Mouse (Mus musculus) hindbrain, embryonic 12.5 days (tissue): ENCODE results near the gene Adgra3. TPM values are rescaled to one million over a fixed set of nuclear protein-coding genes. Genes with fewer than 3 reads are reported as not detected.
A peak's percentile ranks its signal among the peaks of the same experiment; 100 is the strongest.

Experiments used
- ATAC-seq: fragments of 200-750 bp; cut with Nextera tagmentation; 2 replicates; pipeline ENCODE4 v1.8.0; 2017; ENCODE audit warnings: moderate TSS enrichment; ENCODE audit not compliant: low FRiP score
- H3K27ac ChIP-seq: fragments of 300-500 bp; sonication (generic); 2 replicates; pipeline ENCODE4 v1.5.1; 2016; ENCODE audit warnings: mild to moderate bottlenecking
- H3K27me3 ChIP-seq: fragments of 300-500 bp; sonication (generic); 2 replicates; pipeline ENCODE4 v1.6.1; 2016; ENCODE audit warnings: mild to moderate bottlenecking
- H3K36me3 ChIP-seq: fragments of 300-500 bp; sonication (generic); 2 replicates; pipeline ENCODE4 v1.6.1; 2016; ENCODE audit warnings: mild to moderate bottlenecking
- H3K4me1 ChIP-seq: fragments of 300-500 bp; sonication (generic); 2 replicates; pipeline ENCODE4 v1.6.1; 2016
- H3K4me2 ChIP-seq: fragments of 300-500 bp; sonication (generic); replicated peaks from 2 replicates; pipeline ENCODE4 v1.6.1; 2016; ENCODE audit warnings: mild to moderate bottlenecking
- H3K4me3 ChIP-seq: fragments of 300-500 bp; sonication (generic); 2 replicates; pipeline ENCODE4 v1.5.1; 2016; ENCODE audit warnings: mild to moderate bottlenecking
- H3K9ac ChIP-seq: fragments of 300-500 bp; sonication (generic); 2 replicates; pipeline ENCODE4 v1.6.1; 2016; ENCODE audit warnings: mild to moderate bottlenecking, moderate library complexity
- H3K9me3 ChIP-seq: fragments of 300-500 bp; sonication (generic); replicated peaks from 2 replicates; pipeline ENCODE4 v1.6.1; 2016; ENCODE audit warnings: mild to moderate bottlenecking
- WGBS: fragments of 180-500 bp; shearing (Covaris S2); methylation state at CpG from one replicate; pipeline ENCODE4 v1.1.7; 2016; 5-methylcytosine and 5-hydroxymethylcytosine counted together
- polyA plus RNA-seq: library from polyadenylated mRNA; unstranded; fragments of >200 nt; fragmentation: Nextera tagmentation; extraction: Ambion mirVana; gene quantifications from 2 replicates; pipeline ENCODE4 v1.2.1, GENCODE M21; 2016

Gene Adgra3
- polyA plus RNA-seq, 1 experiment from 2014 or later, result 46.8 TPM

DNA sequence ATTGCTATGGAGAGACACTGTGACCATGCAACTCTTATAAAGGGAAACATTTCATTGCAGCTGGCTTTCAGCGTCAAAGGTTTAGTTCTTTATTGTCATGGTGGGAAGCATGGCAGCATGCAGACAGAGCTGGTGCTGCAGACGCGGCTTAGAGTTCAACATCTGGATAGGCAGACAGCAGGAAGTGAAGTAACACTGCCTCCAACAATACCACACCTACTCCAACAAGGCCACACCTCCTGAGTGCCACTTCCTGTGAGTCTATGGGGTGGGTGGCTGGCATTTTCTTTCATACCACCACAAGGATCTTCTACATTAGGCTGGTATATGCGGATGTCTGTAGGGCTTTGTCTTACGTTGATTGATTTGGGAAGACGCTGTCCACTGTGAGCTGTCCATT lies 29.1 kb downstream of the Adgra3 start:
- 89% methylated on average over 6 of the region's 6 CpGs for WGBS
- H3K9me3 ChIP-seq, result no peaks in the 10 kb centered on the region
- H3K36me3 ChIP-seq, result 0 out of 2 replicates have a peak, but pooled peaks cover 2% of the 10 kb centered on the region
- no peak overlapping the region for H3K4me3 ChIP-seq
- no peak overlapping the region for H3K27ac ChIP-seq
- H3K4me2 ChIP-seq, result no peak overlapping the region
- ATAC-seq, result no peak
- no peak overlapping the region for H3K9ac ChIP-seq
- no peaks in the 10 kb centered on the region for H3K27me3 ChIP-seq
- H3K4me1 ChIP-seq, result peaks cover 21% of the 10 kb centered on the region

DNA sequence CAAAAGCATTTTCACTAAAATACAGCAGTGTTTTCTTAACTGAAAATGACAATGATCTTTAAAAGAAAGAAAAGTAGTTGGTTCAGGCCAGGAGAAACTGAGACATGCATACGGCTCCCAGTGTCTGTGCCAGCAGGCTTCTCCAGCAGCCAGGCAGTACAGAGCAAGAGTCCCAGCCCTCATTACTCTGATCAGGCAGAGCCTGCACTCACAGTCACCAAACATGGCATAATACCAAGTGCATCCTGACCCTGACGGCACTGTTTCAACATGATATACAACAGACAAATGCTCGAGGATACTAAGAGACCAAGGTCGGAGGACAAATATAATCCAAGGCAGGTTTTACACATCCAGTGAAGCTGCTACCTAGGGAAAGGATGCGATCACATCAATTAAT lies 31.2 kb downstream of the Adgra3 start:
- Histone ChIP-seq H3K27ac (0 out of 2 replicates have a peak overlapping the region, but pooled peaks have one; percentile 23), H3K27me3 (no peaks in the 10 kb centered on the region), H3K4me1 (peaks cover 11% of the 10 kb centered on the region), H3K36me3 (peaks cover 19% of the 10 kb centered on the region), H3K9me3 (no peaks in the 10 kb centered on the region), H3K4me3 (no peak overlapping the region), H3K4me2 (no peak overlapping the region), H3K9ac (no peak overlapping the region)
- ATAC-seq, result no peak
- 71% methylated on average over 5 of the region's 5 CpGs for WGBS

DNA sequence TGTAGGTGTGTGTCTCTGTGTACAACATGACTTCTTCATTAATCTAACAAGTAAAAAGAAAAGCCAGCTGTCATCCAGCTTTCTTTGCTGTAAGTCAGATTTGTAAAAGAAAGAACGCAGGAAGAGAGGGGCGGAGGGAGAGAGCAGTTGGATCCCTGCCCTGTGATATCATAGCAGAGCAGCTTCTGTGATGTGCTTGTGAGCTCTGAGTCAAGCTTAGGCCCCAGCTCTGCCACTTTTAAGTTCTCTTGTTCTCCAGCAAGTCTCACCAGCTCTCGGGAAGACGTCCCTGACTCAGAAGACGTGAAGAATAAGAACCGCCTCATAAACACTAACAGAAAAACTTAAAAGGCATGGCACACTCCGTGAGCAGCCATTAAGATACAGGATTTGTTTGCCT lies 31.8 kb downstream of the Adgra3 start:
- Histone ChIP-seq H3K9ac (no peak overlapping the region), H3K27me3 (no peaks in the 10 kb centered on the region), H3K27ac (0 out of 2 replicates have a peak overlapping the region, but pooled peaks have one; percentile 23), H3K36me3 (peaks cover 21% of the 10 kb centered on the region), H3K4me3 (no peak overlapping the region), H3K4me2 (no peak overlapping the region), H3K9me3 (no peaks in the 10 kb centered on the region), H3K4me1 (peaks cover 11% of the 10 kb centered on the region)
- ATAC-seq, result no peak
- WGBS, result 75% methylated on average over 7 of the region's 7 CpGs

DNA sequence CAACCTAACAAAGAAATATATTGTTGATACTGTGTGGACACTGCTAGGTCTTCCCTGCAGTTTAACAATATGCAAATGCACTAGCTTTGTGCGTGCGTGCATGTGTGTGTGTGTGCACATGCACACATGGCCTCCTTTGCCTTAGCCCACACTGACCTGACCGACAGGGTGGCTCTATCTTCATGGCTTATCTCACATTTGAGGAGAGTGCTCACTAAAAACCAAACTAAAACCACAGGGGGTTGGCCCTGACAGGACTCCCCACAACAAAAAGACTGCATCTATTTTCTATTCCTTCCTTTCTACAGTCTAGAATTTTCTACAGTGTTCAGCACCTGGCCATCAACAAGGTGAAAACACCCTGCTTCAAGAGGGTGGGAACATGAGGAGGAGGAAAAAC lies 32.7 kb downstream of the Adgra3 start:
- Histone ChIP-seq H3K27ac (no peak overlapping the region), H3K4me1 (peaks cover 11% of the 10 kb centered on the region), H3K36me3 (peaks cover 21% of the 10 kb centered on the region), H3K9ac (no peak overlapping the region), H3K27me3 (no peaks in the 10 kb centered on the region), H3K9me3 (no peaks in the 10 kb centered on the region), H3K4me2 (no peak overlapping the region), H3K4me3 (no peak overlapping the region)
- 85% methylated on average over 3 of the region's 3 CpGs for WGBS
- ATAC-seq, result no peak

DNA sequence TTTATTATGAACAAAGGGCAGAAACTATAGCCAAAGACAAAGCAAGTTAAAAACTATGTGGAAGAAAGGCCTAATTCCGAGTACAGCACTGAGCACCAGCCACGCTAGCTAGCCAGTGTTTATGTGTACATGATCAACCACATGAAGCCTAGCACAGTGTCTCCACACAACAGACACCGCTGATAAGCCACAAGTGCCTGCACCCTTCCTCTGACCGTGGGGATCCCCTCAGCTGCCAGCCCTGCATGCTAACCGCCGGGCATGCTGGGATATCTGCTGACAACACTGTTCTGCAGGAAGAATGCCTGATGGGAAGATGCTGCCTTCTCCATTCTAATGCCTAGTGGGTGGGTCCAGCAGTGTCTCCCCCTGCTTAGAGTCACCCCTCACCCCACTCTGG lies 34.7 kb downstream of the Adgra3 start:
- H3K36me3 ChIP-seq, result peaks cover 21% of the 10 kb centered on the region
- H3K27ac ChIP-seq, result no peak overlapping the region
- H3K4me3 ChIP-seq, result no peak overlapping the region
- no peak for ATAC-seq
- H3K27me3 ChIP-seq, result no peaks in the 10 kb centered on the region
- H3K9ac ChIP-seq, result no peak overlapping the region
- 89% methylated on average over 6 of the region's 6 CpGs for WGBS
- H3K9me3 ChIP-seq, result no peaks in the 10 kb centered on the region
- H3K4me1 ChIP-seq, result peaks cover 11% of the 10 kb centered on the region
- H3K4me2 ChIP-seq, result no peak overlapping the region

DNA sequence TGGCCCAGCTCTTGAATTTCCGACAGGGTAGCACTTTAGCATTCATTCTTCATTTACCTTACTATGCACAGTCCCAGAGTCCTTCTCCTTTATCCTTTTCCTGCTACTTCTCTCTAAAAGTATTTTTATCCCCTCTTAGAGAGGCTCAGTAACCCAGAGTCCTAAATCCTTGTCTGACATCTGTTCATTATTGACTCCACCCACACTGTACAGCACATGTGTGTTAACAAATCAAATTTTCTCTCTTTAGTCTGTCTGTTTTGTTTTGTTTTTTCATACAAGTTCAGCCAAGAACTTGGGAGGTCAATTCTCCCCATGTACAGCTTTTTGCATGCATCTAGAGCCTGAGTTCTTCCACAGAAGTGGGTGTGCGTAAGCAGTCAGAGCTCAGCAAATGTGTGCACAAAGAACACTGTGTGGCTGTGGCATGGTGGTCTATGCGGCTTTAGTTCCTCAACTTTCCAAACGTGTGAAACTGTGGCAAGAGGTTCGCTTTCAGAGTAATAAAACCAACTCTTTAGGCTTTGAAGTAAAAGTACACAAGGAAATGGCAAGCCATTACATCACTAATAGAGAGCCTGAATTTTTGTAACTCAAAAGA lies 42.7 kb downstream of the Adgra3 start:
- Histone ChIP-seq H3K27me3 (no peaks in the 10 kb centered on the region), H3K9me3 (no peaks in the 10 kb centered on the region), H3K4me2 (no peak overlapping the region), H3K27ac (no peak overlapping the region), H3K4me1 (0 out of 2 replicates have a peak, but pooled peaks cover 2% of the 10 kb centered on the region), H3K4me3 (no peak overlapping the region), H3K9ac (no peak overlapping the region), H3K36me3 (peaks cover 6% of the 10 kb centered on the region; the same call in 1 of the 2 replicates)
- no peak for ATAC-seq
- 84% methylated on average over 5 of the region's 5 CpGs for WGBS

DNA sequence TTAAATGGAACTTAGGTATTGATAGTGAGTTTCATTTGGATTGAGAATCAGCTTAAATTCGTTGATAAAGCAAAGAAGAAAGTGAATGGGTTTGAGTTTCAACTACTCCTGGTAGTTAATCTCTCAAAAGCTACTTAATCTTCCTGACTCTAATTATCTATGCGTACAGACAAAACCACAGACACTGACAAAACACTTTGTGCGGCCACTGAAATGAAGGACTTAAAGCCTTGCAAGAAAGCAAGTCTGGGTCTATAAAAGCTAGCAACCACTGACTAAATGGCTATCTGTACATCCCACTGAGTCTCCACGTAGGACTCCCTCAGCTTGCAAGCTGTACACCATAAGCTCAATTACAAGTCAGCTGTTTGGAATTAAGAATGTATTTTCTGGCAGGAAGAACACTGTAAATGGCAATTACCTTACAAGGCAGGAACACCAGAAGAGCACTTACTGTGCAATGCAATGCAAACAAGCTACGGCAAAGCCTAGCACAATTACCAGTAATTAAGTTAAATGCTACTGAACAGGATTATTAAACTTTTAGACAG lies 43.6 kb downstream of the Adgra3 start:
- WGBS, result 69% methylated on average over 5 of the region's 5 CpGs
- Histone ChIP-seq H3K4me1 (0 out of 2 replicates have a peak, but pooled peaks cover 2% of the 10 kb centered on the region), H3K9me3 (no peaks in the 10 kb centered on the region), H3K4me3 (no peak overlapping the region), H3K36me3 (peaks cover 9% of the 10 kb centered on the region; the same call in 1 of the 2 replicates), H3K27ac (no peak overlapping the region; the same call in 1 of the 2 replicates), H3K27me3 (no peaks in the 10 kb centered on the region), H3K4me2 (no peak overlapping the region), H3K9ac (no peak overlapping the region)
- no peak for ATAC-seq

DNA sequence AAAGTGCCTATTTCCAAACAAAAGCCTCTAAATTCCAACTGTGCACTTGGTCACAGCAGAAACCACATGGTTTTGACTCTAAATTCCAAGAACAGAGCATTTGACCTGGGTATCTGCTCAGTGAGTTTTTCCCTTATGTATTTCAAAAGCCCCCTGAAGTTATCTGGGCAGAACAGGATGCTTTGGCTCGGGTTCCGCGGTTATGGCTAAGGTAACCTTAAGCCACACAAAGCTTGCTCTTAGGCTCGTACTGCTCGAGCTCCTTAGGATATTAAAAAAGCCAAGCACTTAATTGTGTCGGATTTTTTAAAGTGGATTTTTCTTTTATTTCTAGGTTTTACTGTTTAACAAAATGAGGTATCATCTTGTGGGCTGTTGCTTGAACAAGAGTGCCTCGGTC lies 44.1 kb downstream of the Adgra3 start:
- 70% methylated on average over 7 of the region's 7 CpGs for WGBS
- no peak overlapping the region for H3K27ac ChIP-seq
- peaks cover 11% of the 10 kb centered on the region; the same call in 1 of the 2 replicates for H3K36me3 ChIP-seq

DNA sequence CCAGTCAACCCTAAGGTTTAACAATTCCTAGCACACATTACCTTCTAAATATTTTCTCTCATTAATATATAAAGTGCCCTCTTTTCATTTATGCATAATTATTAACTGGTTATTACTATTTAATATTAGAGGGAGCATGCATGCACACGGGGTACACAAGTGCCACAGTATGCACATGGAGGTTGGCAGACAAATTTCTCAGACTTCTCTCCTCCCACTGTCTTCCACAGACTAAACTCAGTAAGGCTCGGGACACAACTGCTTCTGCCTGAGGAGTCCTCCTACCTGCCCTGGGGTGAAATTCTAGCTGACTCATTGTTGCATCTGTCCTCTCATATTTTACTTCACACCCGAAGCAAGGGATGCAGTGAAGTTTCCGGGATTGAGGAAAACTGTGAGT lies 44.8 kb downstream of the Adgra3 start:
- Histone ChIP-seq H3K36me3 (peaks cover 11% of the 10 kb centered on the region), H3K9me3 (no peaks in the 10 kb centered on the region), H3K4me3 (no peak overlapping the region), H3K4me1 (0 out of 2 replicates have a peak, but pooled peaks cover 2% of the 10 kb centered on the region), H3K27me3 (no peaks in the 10 kb centered on the region), H3K4me2 (no peak overlapping the region), H3K9ac (no peak overlapping the region), H3K27ac (no peak overlapping the region)
- 85% methylated on average over 4 of the region's 4 CpGs for WGBS
- no peak for ATAC-seq

More for the DNA sequence above, 44.1 kb downstream of the Adgra3 start:
- 0 out of 2 replicates have a peak, but pooled peaks cover 2% of the 10 kb centered on the region for H3K4me1 ChIP-seq
- no peak overlapping the region for H3K4me2 ChIP-seq
- no peak overlapping the region for H3K4me3 ChIP-seq
- H3K27me3 ChIP-seq, result no peaks in the 10 kb centered on the region
- no peak overlapping the region for H3K9ac ChIP-seq
- no peaks in the 10 kb centered on the region for H3K9me3 ChIP-seq
- ATAC-seq, result no peak

DNA sequence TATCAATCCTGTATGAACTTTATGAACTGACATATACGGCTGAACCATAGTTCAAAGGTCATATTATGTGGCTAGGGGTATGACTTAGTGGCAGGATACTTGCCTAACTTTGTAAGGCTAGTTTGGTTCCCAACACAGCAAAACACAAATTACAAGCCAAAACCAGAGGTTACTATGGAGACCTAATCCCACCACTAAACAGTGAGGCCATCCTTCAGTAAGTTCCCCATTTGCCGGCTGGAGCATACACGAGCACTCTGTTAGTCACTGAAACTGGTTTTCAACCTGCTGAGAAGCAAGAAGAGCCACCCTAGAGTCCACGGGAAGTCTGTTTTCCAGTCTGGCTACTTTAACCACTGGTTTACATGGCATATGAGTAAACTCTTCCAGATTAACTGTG lies 50.0 kb downstream of the Adgra3 start:
- no peak for ATAC-seq

DNA sequence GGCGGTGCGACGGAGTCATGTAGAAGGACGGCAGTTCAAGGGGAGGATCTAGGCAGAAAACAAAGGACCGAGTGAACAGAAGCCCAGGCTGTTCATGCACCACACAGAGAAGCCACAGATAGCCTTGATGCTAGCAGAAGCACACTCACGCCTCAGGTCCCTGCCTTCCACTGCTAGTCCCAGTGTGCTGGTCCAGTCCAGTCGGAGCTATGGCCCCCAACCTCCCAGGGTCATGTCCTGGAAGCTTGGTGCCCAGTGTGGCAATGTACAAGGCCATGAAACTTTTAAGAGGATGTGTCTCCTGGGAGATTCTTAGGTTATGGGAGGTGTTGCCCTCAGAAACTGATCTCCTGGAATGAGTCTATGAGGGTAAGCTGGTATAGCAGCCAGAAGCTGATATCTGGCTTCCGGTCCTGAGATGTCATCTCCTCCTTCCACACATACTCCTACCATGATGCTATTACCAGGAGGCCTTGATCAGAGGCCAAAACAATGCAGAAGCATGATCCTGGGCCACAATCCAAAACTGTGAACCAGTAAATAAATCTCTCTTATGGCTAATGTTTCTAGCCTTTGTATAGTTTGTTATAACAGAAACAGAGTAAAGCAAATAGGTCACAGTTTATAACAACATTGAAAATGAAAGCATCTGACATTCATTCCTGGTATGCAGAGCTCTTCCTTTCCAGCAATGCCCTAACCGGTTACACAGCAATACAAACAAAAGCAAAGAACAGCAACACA lies 51.7 kb downstream of the Adgra3 start:
- WGBS, result 90% methylated on average over 9 of the region's 9 CpGs
- ATAC-seq, result no peak
- Histone ChIP-seq H3K4me3 (no peak overlapping the region), H3K9ac (no peak overlapping the region), H3K27ac (no peak overlapping the region), H3K36me3 (peaks cover 8% of the 10 kb centered on the region; the same call in 1 of the 2 replicates), H3K9me3 (no peaks in the 10 kb centered on the region), H3K4me1 (no peaks in the 10 kb centered on the region), H3K27me3 (no peaks in the 10 kb centered on the region), H3K4me2 (no peak overlapping the region)

More for the DNA sequence above, 50.0 kb downstream of the Adgra3 start:
- Histone ChIP-seq H3K27me3 (no peaks in the 10 kb centered on the region), H3K27ac (no peak overlapping the region), H3K36me3 (peaks cover 8% of the 10 kb centered on the region; the same call in 1 of the 2 replicates), H3K9me3 (no peaks in the 10 kb centered on the region), H3K4me2 (no peak overlapping the region), H3K9ac (no peak overlapping the region), H3K4me1 (no peaks in the 10 kb centered on the region), H3K4me3 (no peak overlapping the region)
- WGBS, result 75% methylated on average over 4 of the region's 4 CpGs

DNA sequence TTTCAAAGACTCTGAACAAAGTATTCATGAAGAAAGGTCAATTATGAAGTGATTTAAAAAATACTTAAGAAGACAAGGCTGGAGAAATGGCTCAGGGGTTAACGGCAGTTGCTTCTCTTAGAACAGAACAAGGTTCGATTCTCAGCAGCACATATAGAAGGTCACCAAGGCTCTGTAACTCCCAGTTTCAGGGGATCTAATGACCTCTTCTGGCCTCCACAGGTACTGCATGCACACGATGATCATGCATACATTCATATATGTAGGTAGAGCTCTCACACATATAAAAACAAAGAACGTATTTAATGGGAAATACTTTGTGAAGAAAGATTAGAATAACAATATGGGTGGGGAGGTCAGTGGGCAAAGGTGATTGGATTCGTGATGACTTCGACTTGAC lies 56.5 kb downstream of the Adgra3 start:
- WGBS, result 92% methylated on average over 6 of the region's 6 CpGs

More for the DNA sequence above, 56.5 kb downstream of the Adgra3 start:
- Histone ChIP-seq H3K27ac (no peak overlapping the region), H3K9ac (no peak overlapping the region), H3K9me3 (no peaks in the 10 kb centered on the region), H3K36me3 (peaks cover 14% of the 10 kb centered on the region; the same call in 1 of the 2 replicates), H3K4me1 (no peaks in the 10 kb centered on the region), H3K4me2 (no peak overlapping the region), H3K4me3 (no peak overlapping the region), H3K27me3 (no peaks in the 10 kb centered on the region)
- ATAC-seq, result no peak
